Mouse (Mus musculus): Measurements from ENCODE around the gene Cbx3. TPM values are rescaled to one million over a fixed set of nuclear protein-coding genes. Genes with fewer than 3 reads are reported as not detected.
"Not testable (repeated sequence)": the region's sequence is repeated elsewhere in the genome, so short reads cannot be mapped to it uniquely, and the experiment has no call there.

Gene Cbx3
- polyA plus RNA-seq, 2 experiments: 50.6 to 264 TPM

- H3K9me3 ChIP-seq (ENCODE audit: control insufficient read depth, low read length): no peaks in the 10 kb centered on the region
- no peak overlapping the region for H3K9ac ChIP-seq (replicated peaks)
- peaks cover 58% of the 10 kb centered on the region for H3K36me3 ChIP-seq (replicated peaks; ENCODE audit: control insufficient read depth, insufficient read depth, low read depth)
- H3K4me3 ChIP-seq (ENCODE audit: insufficient read depth in 1 of 2, low read depth in 2 of 2, low read length in 2 of 2): no peak overlapping the region
- H3K27me3 ChIP-seq (ENCODE audit: control insufficient read depth, insufficient read depth, low read length): no peaks in the 10 kb centered on the region
- ATAC-seq (ENCODE audit: insufficient read depth) (no peak), DNase-seq (ENCODE audit: low read depth in 3 of 3, low spot score in 3 of 3) (no peak)
- H3K4me2 ChIP-seq (ENCODE audit: low read depth): no peak overlapping the region
- no peak overlapping the region for H3K27ac ChIP-seq
- 87% methylated on average over 8 of the region's 8 CpGs for WGBS (ENCODE audit: insufficient replicate concordance)
- TF ChIP-seq CTCF (IDR thresholded peaks at IDR 0.05; ENCODE audit: low read depth): no peak
- no peak for TF ChIP-seq EP300 (IDR thresholded peaks at IDR 0.05; ENCODE audit: low read depth)
- peaks cover 12 to 15% of the 10 kb centered on the region in 2 experiments for H3K4me1 ChIP-seq (replicated peaks; ENCODE audit: control insufficient read depth in 2 of 2, insufficient read depth in 2 of 2, low read length in 1 of 2)
Observed at GRCm38 (mm10) chr6:51481548-51481947, 11.4 kb downstream of the Cbx3 start.

DNA sequence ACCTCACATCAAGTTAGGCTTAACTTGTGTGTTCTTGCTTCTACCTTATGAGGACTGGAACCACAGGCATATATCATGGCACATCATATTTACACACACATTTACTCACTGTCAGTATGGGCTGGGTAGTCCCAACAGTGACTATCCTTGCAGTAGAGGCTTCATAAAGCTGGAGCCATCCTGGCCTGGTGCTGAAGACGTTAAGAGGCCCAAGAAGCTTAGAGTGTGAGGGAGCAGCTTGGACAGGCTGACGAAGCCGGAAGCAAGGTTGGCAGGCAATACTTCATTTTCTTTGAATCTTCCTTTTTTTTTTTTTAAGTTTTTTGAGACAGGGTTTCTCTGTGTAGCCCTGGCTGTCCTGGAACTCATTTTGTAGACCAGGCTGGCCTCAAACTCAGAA lies 13.7 kb downstream of the Cbx3 start:
- no peak overlapping the region for H3K4me3 ChIP-seq (ENCODE audit: insufficient read depth in 1 of 2, low read depth in 2 of 2, low read length in 2 of 2)
- H3K9ac ChIP-seq (replicated peaks): no peak overlapping the region
- TF ChIP-seq EP300 (IDR thresholded peaks at IDR 0.05; ENCODE audit: low read depth) (no peak), CTCF (IDR thresholded peaks at IDR 0.05; ENCODE audit: low read depth) (no peak)
- no peak for DNase-seq (ENCODE audit: low read depth in 3 of 3, low spot score in 3 of 3)
- no peaks in the 10 kb centered on the region for H3K9me3 ChIP-seq (ENCODE audit: control insufficient read depth, low read length)
- ATAC-seq (ENCODE audit: insufficient read depth): no peak
- WGBS (ENCODE audit: insufficient replicate concordance): 85% methylated on average over 3 of the region's 3 CpGs
- H3K4me1 ChIP-seq (replicated peaks; ENCODE audit: control insufficient read depth in 2 of 2, insufficient read depth in 2 of 2, low read length in 1 of 2): peaks cover 7 to 10% of the 10 kb centered on the region in 2 experiments
- no peak overlapping the region for H3K4me2 ChIP-seq (ENCODE audit: low read depth)
- H3K27ac ChIP-seq: no peak overlapping the region
- peaks cover 43% of the 10 kb centered on the region for H3K36me3 ChIP-seq (replicated peaks; ENCODE audit: control insufficient read depth, insufficient read depth, low read depth)
- H3K27me3 ChIP-seq (ENCODE audit: control insufficient read depth, insufficient read depth, low read length): no peaks in the 10 kb centered on the region

- DNase-seq (ENCODE audit: low read depth in 3 of 3, low spot score in 3 of 3); H3K4me2 ChIP-seq (ENCODE audit: low read depth); H3K27ac ChIP-seq; H3K27me3 ChIP-seq (ENCODE audit: control insufficient read depth, insufficient read depth, low read length); ATAC-seq (ENCODE audit: insufficient read depth); H3K9ac ChIP-seq (replicated peaks); H3K4me1 ChIP-seq (replicated peaks; ENCODE audit: control insufficient read depth in 2 of 2, insufficient read depth in 2 of 2, low read length in 1 of 2); H3K4me3 ChIP-seq (ENCODE audit: insufficient read depth in 1 of 2, low read depth in 2 of 2, low read length in 2 of 2); H3K9me3 ChIP-seq (ENCODE audit: control insufficient read depth, low read length): not testable (repeated sequence)
- 89% methylated on average over 8 of the region's 8 CpGs for WGBS (ENCODE audit: insufficient replicate concordance)
- peak; percentile 15; the same call in 1 of the 2 replicates for TF ChIP-seq CTCF (IDR thresholded peaks at IDR 0.05; ENCODE audit: low read depth)
- peaks cover 36% of the 10 kb centered on the region for H3K36me3 ChIP-seq (replicated peaks; ENCODE audit: control insufficient read depth, insufficient read depth, low read depth)
Observed at GRCm38 (mm10) chr6:51484556-51484955, 14.4 kb downstream of the Cbx3 start.

DNA sequence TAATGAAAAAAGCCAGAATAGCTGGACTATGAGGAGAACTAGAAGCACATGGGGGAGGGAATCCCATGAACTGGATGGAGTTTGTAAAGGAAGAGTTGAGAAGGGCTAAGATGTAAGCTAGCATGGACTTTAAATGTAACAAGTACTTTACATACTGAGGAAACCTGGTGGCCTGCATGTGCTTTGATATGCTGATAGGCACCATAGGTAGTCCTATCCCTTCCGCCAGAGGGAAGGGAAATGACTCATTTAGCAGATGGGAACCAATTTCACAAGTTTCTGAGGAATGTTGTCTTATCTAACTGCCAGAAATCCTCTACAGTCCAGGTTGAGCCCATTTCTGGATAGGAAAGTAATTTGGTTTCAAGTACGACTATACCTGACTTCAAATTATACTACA lies 15.5 kb downstream of the Cbx3 start:
- Histone ChIP-seq H3K4me3 (ENCODE audit: insufficient read depth in 1 of 2, low read depth in 2 of 2, low read length in 2 of 2) (no peak overlapping the region), H3K9ac (replicated peaks) (no peak overlapping the region), H3K9me3 (ENCODE audit: control insufficient read depth, low read length) (no peaks in the 10 kb centered on the region), H3K36me3 (replicated peaks; ENCODE audit: control insufficient read depth, insufficient read depth, low read depth) (peaks cover 25% of the 10 kb centered on the region), H3K4me2 (ENCODE audit: low read depth) (no peak overlapping the region), H3K27ac (no peak overlapping the region), H3K27me3 (ENCODE audit: control insufficient read depth, insufficient read depth, low read length) (no peaks in the 10 kb centered on the region), H3K4me1 (replicated peaks; ENCODE audit: control insufficient read depth in 2 of 2, insufficient read depth in 2 of 2, low read length in 1 of 2) (peaks cover 0 to 7% of the 10 kb centered on the region in 2 experiments; a peak in 2 of 4 replicates)
- 0 out of 2 replicates have a peak, but pooled peaks have one; percentile 15 for ATAC-seq (ENCODE audit: insufficient read depth)
- DNase-seq (ENCODE audit: low read depth in 3 of 3, low spot score in 3 of 3): no peak
- 17% methylated on average over 2 of the region's 2 CpGs for WGBS (ENCODE audit: insufficient replicate concordance)
- no peak for TF ChIP-seq EP300 (IDR thresholded peaks at IDR 0.05; ENCODE audit: low read depth)
- no peak for TF ChIP-seq CTCF (IDR thresholded peaks at IDR 0.05; ENCODE audit: low read depth)

DNA sequence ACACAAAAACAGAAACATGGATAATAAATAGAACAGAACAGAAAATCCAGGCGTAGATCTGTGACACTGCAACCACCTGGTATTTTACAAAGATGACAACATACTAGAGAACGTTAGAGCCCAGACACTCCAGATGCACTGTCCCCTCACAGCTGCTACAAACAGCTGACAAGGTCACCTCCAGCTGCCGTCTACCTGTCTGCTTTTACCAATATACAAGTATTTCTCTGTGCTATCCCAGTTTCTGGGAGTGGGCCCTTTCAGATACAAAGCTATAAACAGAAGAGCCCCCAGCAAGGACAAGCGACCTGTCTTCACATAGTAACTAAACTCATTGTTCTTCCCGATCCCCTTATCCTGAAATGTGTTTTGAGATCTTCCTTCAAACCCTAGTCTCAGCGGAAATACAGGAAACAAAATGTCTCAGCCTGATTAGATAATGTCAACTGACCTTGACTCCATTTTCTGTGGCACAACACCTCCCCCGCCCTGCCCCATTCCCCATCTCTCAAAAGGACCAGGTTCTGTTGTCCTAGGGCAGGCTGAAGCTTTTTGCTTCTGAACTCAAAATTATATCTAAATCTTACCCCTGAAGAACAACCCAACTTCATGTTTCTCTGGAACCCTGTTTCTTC lies 16.0 kb downstream of the Cbx3 start:
- Histone ChIP-seq H3K4me3 (ENCODE audit: insufficient read depth in 1 of 2, low read depth in 2 of 2, low read length in 2 of 2) (no peak overlapping the region), H3K9me3 (ENCODE audit: control insufficient read depth, low read length) (no peaks in the 10 kb centered on the region), H3K4me2 (ENCODE audit: low read depth) (no peak overlapping the region), H3K27me3 (ENCODE audit: control insufficient read depth, insufficient read depth, low read length) (no peaks in the 10 kb centered on the region), H3K36me3 (replicated peaks; ENCODE audit: control insufficient read depth, insufficient read depth, low read depth) (peaks cover 19% of the 10 kb centered on the region), H3K9ac (replicated peaks) (no peak overlapping the region), H3K27ac (no peak overlapping the region), H3K4me1 (replicated peaks; ENCODE audit: control insufficient read depth in 2 of 2, insufficient read depth in 2 of 2, low read length in 1 of 2) (peaks cover 0 to 7% of the 10 kb centered on the region in 2 experiments; a peak in 2 of 4 replicates)
- ATAC-seq (ENCODE audit: insufficient read depth) (no peak), DNase-seq (ENCODE audit: low read depth in 3 of 3, low spot score in 3 of 3) (no peak)
- TF ChIP-seq EP300 (IDR thresholded peaks at IDR 0.05; ENCODE audit: low read depth) (no peak), CTCF (IDR thresholded peaks at IDR 0.05; ENCODE audit: low read depth) (no peak)
- WGBS (ENCODE audit: insufficient replicate concordance): 9% methylated on average over 7 of the region's 7 CpGs

Data from liver, embryonic 14.5 days (tissue).